Mouse (Mus musculus) stomach, postnatal 0 days (tissue): ENCODE measurements around the gene Lrrc71. TPM values are rescaled to one million over a fixed set of nuclear protein-coding genes. Genes with fewer than 3 reads are reported as not detected.

ENCODE experiments used
- ATAC-seq: fragments of 200-750 bp; cut with Nextera tagmentation; 2 replicates; pipeline ENCODE4 v1.8.0; 2017; ENCODE audit not compliant: low FRiP score, low TSS enrichment
- DNase-seq: peaks from one replicate; pipeline ENCODE4 v3.0.0-alpha.2; 2016; ENCODE audit warnings: low spot score
- H3K27ac ChIP-seq: fragments of 300-500 bp; sonication (generic); replicated peaks from 2 replicates; pipeline ENCODE4 v1.5.1; 2014; ENCODE audit warnings: mild to moderate bottlenecking, control low read depth
- H3K27me3 ChIP-seq: fragments of 300-500 bp; sonication (generic); 2 replicates; pipeline ENCODE4 v1.6.1; 2014; ENCODE audit warnings: low read length; ENCODE audit not compliant: control insufficient read depth, insufficient read depth
- H3K36me3 ChIP-seq: fragments of 300-500 bp; sonication (generic); 2 replicates; pipeline ENCODE4 v1.6.1; 2014; ENCODE audit warnings: low read length, mixed read lengths; ENCODE audit not compliant: control insufficient read depth, insufficient read depth
- H3K4me1 ChIP-seq: fragments of 300-500 bp; sonication (generic); replicated peaks from 2 replicates; pipeline ENCODE4 v1.6.1; 2014; ENCODE audit warnings: antibody characterized with exemption; ENCODE audit not compliant: control insufficient read depth, insufficient read depth
- H3K4me2 ChIP-seq: fragments of 300-500 bp; sonication (generic); replicated peaks from 2 replicates; pipeline ENCODE4 v1.6.1; 2014; ENCODE audit warnings: low read depth, mild to moderate bottlenecking, control low read depth, moderate library complexity
- H3K4me3 ChIP-seq: fragments of 300-500 bp; sonication (generic); 2 replicates; pipeline ENCODE4 v1.5.1; 2014; ENCODE audit warnings: low read depth, low read length, control low read depth
- H3K9ac ChIP-seq: fragments of 300-500 bp; sonication (generic); 2 replicates; pipeline ENCODE4 v1.6.1; 2014; ENCODE audit warnings: mild to moderate bottlenecking, low read length, control low read depth, mixed read lengths
- H3K9me3 ChIP-seq: fragments of 300-500 bp; sonication (generic); 2 replicates; pipeline ENCODE4 v1.6.1; 2016; ENCODE audit warnings: low read length; ENCODE audit not compliant: control insufficient read depth
- CTCF ChIP-seq: IDR thresholded peaks from 2 replicates; pipeline ENCODE4 v1.5.1; 2016; ENCODE audit warnings: antibody characterized with exemption, low read depth, mild to moderate bottlenecking, moderate library complexity
- EP300 ChIP-seq: optimal IDR thresholded peaks from 2 replicates; pipeline ENCODE3; 2016; ENCODE audit warnings: antibody characterized with exemption
- WGBS: fragments of 180-500 bp; shearing (Covaris S2); extraction: QIAGEN DNeasy Blood & Tissue Kit; methylation state at CpG from one replicate; pipeline ENCODE4 v1.1.7; 2014; 5-methylcytosine and 5-hydroxymethylcytosine counted together
- polyA plus RNA-seq: library from polyadenylated mRNA; unstranded; fragments of >200 nt; fragmentation: Nextera tagmentation; extraction: Ambion mirVana; gene quantifications from 2 replicates; pipeline ENCODE4 v1.2.1, GENCODE M21; 2015

The Lrrc71 gene
- polyA plus RNA-seq, 1 experiment from 2014 or later, result 0.38 TPM

DNA sequence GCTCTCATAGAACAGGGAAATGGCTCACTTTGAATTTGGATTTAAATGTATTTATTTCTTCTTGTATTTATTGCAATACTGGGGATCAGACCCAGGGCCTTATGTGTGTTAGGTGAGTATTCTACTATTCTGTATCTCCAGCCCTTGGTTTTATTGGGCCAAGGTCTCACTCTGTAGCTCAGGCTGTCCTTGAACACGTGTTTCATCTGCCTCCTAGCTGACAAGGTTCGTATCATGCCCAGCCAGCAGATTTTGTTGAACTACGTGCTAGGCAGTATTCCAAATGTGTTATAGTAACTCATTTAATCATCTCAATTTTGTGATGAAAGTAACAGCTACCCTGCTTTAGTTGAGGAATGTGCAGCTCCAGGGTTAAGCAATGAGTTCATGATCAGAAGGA lies 6.4 kb downstream of the Lrrc71 start:
- H3K36me3 ChIP-seq, result peaks cover 15% of the 10 kb centered on the region
- DNase-seq (no peak), ATAC-seq (no peak)
- 59% methylated on average over 3 of the region's 3 CpGs for WGBS
- peaks cover 3% of the 10 kb centered on the region; the same call in 1 of the 2 replicates for H3K4me1 ChIP-seq
- H3K27ac ChIP-seq, result no peak overlapping the region
- no peak overlapping the region for H3K4me2 ChIP-seq
- H3K9me3 ChIP-seq, result no peaks in the 10 kb centered on the region
- TF ChIP-seq EP300 (no peak), CTCF (no peak)
- no peak overlapping the region for H3K4me3 ChIP-seq
- no peak overlapping the region for H3K9ac ChIP-seq
- H3K27me3 ChIP-seq, result no peaks in the 10 kb centered on the region

DNA sequence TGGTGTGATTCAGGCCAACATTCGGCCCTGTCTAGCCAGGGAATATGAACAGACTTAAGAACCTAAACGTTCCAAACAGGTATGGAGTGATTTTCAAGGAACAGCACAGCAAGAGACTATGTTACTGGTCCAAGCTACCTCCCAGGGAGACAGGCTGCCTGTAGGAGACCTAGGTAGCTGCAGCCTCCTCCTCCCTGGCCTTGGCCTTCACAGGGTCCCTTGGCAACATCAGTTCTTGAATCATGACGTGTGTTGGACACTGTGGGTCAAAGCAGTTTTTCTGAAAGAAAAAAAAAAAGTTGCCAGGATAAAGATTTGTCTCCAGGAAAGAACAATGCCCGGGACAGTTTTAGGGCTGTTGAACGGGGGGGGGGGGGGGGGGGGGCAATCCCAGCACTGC lies 9.5 kb downstream of the Lrrc71 start:
- 81% methylated on average over 5 of the region's 5 CpGs for WGBS
- Histone ChIP-seq H3K9ac (no peak overlapping the region), H3K4me2 (no peak overlapping the region), H3K4me3 (no peak overlapping the region), H3K9me3 (no peaks in the 10 kb centered on the region), H3K36me3 (peaks cover 27% of the 10 kb centered on the region), H3K27ac (no peak overlapping the region), H3K4me1 (no peaks in the 10 kb centered on the region), H3K27me3 (no peaks in the 10 kb centered on the region)
- ATAC-seq, result no peak
- DNase-seq, result no peak
- TF ChIP-seq EP300 (no peak), CTCF (no peak)

DNA sequence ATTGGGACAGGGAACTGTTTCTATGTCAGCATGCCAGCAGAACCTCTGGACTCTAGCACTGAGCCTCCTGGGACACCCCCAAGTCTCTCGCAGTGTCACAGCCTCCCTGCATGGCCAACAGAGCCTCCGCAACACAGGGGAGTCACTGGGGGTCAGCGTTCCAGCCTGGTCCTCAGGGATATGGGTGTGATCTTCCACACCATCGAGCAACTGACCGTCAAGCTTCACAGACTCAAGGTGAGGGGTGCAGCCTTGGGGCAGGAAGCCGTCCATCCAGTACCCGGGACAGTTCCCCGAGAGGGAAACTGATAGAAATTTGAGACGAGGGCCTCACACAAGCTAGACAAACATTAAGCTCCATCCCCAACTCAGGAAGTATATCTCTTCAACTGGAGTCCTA lies 13.1 kb downstream of the Lrrc71 start:
- Histone ChIP-seq H3K4me3 (no peak overlapping the region), H3K9ac (no peak overlapping the region), H3K36me3 (peaks cover 41% of the 10 kb centered on the region), H3K4me2 (no peak overlapping the region), H3K9me3 (no peaks in the 10 kb centered on the region), H3K4me1 (no peaks in the 10 kb centered on the region), H3K27ac (no peak overlapping the region), H3K27me3 (no peaks in the 10 kb centered on the region)
- no peak for DNase-seq
- WGBS, result 58% methylated on average over 9 of the region's 9 CpGs
- no peak for ATAC-seq
- TF ChIP-seq CTCF (no peak), EP300 (no peak)

DNA sequence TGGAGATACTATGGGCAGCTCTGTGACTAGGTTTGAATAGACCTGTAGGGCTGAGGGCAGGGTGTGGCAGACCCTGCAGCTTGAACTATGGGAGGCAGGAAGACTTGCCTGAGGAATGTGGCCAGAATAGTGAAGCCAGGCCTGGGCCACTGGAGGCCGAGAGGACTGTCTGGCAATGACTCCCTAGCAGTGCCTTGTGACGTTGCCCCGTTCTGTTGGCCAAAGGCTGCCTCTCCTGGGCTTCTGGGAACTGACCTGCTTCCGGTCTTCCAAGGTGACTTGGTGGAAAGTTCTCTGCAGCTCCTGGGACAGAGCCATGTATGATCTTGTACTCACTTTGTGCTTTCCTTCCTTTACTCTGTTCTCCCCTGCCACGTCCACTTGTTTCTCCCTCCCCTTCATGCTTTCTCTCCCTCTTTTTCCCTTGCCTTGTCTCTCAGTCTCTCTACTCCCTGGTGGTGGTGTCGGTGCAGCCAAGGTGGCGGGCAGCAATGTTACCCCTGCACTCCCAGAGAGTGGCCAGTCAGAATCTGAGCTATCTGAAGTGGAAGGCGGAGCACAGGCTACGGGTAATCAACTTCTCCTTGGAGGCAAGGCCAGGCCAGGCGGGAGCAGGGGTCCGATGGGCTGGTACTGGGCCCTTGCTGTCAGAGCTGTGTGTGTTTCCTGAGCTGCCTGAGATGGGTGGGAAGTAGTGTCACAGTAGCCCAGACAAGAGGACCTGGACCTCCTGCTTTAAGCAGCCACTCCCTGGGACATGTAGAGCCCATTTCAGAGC lies 14.3 kb downstream of the Lrrc71 start:
- no peak for DNase-seq
- WGBS, result 86% methylated on average over 11 of the region's 11 CpGs
- TF ChIP-seq CTCF (no peak), EP300 (no peak)
- no peak overlapping the region for H3K27ac ChIP-seq
- no peak overlapping the region for H3K4me3 ChIP-seq
- H3K27me3 ChIP-seq, result no peaks in the 10 kb centered on the region
- H3K36me3 ChIP-seq, result peaks cover 48% of the 10 kb centered on the region
- H3K9me3 ChIP-seq, result no peaks in the 10 kb centered on the region
- no peaks in the 10 kb centered on the region for H3K4me1 ChIP-seq
- H3K4me2 ChIP-seq, result no peak overlapping the region
- H3K9ac ChIP-seq, result no peak overlapping the region
- ATAC-seq, result no peak

DNA sequence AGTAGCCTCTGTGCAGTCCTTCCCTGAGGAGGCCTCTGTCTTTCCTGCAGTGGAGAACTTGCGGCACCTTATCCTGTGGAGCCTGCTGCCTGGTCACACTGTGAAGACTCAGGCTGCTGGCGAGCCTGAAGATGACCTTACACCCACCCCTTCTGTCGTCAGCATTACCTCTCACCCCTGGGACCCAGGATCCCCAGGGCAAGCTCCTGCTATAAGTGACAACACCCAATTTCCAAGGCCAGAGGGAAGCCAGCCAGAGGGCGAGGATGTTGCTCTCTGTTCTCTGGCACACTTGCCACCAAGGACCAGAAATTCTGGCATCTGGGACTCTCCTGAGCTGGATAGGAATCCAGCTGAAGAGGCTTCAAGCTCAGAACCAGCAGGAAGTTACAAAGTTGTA lies 15.3 kb downstream of the Lrrc71 start:
- 75% methylated on average over 4 of the region's 4 CpGs for WGBS
- TF ChIP-seq EP300 (no peak), CTCF (no peak)

DNA sequence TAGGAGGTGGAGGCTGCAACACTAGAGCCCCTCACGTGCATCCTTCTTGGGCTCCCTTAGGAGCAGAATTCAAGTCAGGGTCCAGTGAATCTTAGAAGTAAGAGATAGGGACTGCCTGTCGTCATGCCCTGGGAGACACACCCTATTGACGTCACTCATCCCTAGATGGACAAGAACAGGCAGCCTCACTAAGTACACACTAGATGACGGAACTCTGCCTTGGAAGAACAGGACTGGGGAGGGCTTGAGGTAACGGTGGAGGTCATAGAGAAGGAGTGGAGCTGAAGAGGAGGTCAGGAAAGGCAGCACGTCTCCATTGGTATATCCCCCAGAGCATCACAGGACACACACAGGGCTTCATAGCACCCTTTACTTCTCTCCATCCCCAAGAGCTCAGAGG lies 19.7 kb downstream of the Lrrc71 start:
- H3K4me3 ChIP-seq, result no peak overlapping the region
- WGBS, result 83% methylated on average over 6 of the region's 6 CpGs
- H3K9me3 ChIP-seq, result no peaks in the 10 kb centered on the region
- TF ChIP-seq CTCF, result no peak
- TF ChIP-seq EP300, result no peak
- H3K9ac ChIP-seq, result no peak overlapping the region
- H3K4me1 ChIP-seq, result no peaks in the 10 kb centered on the region
- peaks cover 64% of the 10 kb centered on the region for H3K36me3 ChIP-seq
- ATAC-seq (no peak), DNase-seq (no peak)
- no peak overlapping the region for H3K27ac ChIP-seq
- no peaks in the 10 kb centered on the region for H3K27me3 ChIP-seq
- H3K4me2 ChIP-seq, result no peak overlapping the region

More for the DNA sequence above, 15.3 kb downstream of the Lrrc71 start:
- H3K4me3 ChIP-seq, result no peak overlapping the region
- H3K4me1 ChIP-seq, result no peaks in the 10 kb centered on the region
- no peak overlapping the region for H3K4me2 ChIP-seq
- peaks cover 50% of the 10 kb centered on the region for H3K36me3 ChIP-seq
- ATAC-seq (no peak), DNase-seq (no peak)
- H3K27me3 ChIP-seq, result no peaks in the 10 kb centered on the region
- H3K9ac ChIP-seq, result no peak overlapping the region
- no peak overlapping the region for H3K27ac ChIP-seq
- H3K9me3 ChIP-seq, result no peaks in the 10 kb centered on the region
